Mouse (Mus musculus): ENCODE measurements around the gene Crcp. TPM values are rescaled to one million over a fixed set of nuclear protein-coding genes. Genes with fewer than 3 reads are reported as not detected.

The Crcp gene
- polyA plus RNA-seq, 1 experiment from 2014 or later: 21.0 TPM

DNA sequence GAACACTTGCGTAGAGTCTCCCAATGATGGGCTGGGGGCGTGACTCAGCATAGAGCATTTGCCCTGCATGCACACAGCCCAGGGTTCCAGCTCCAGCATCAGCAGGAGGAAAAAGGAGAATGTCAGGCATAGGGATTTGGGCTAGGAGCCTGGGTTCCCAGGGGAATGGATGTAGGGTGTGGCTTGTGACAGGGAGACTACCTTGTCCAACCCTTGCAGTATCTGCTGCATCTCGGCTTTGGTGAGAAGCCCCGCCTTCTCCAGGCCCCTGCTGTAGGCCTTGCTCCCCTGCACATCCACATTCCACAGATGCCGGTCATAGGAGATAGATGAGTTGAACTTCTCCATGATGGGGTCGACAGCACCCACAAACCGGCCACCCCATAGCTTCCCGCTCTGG is 9.6 kb upstream of the Crcp start:
- Histone ChIP-seq H3K9me3 (replicated peaks; ENCODE audit: control insufficient read depth, low read length) (no peaks in the 10 kb centered on the region), H3K27me3 (ENCODE audit: control insufficient read depth, insufficient read depth, low read length) (no peaks in the 10 kb centered on the region), H3K4me1 (ENCODE audit: control insufficient read depth, insufficient read depth, low read length) (peaks cover 3% of the 10 kb centered on the region), H3K9ac (ENCODE audit: low read depth, low read length) (no peak overlapping the region), H3K27ac (ENCODE audit: low read depth, low read length) (no peak overlapping the region), H3K4me3 (ENCODE audit: low read depth, low read length) (no peak overlapping the region), H3K36me3 (ENCODE audit: control insufficient read depth, insufficient read depth, low read length) (no peaks in the 10 kb centered on the region), H3K4me2 (no peak overlapping the region)
- ATAC-seq (replicated peaks; ENCODE audit: insufficient number of reproducible peaks, low FRiP score, low TSS enrichment): no peak
- 49% methylated on average over 8 of the region's 8 CpGs for WGBS (ENCODE audit: insufficient replicate concordance)

DNA sequence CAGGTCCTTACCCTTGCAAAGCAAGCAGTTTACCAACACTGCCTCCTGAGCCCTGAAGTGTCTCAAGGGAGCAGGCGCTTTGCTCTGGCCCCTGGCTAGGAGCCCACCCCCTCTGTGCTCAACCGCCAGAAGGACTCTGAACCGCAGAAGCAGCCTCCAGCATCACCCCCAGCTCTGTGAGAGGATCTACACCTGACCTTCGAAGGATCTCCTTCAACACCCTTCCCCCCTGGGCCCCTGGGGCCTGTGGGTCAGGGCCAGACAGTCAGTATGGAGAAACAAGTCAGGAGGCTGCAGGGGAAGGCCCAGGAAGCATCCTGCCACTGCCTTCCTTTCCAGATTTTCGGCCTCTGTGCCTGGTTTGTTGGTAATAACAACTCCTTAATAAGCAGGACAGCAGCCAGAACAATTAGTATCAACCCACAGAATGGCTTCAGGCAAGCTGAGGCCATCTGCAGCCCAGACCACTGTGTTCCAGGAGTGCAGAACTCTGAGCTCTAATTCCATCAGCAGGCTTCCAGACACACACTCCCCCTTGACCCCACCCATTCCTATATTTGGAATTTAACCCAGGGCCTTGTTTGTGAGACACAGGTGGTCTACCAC is 7.6 kb upstream of the Crcp start:
- H3K4me1 ChIP-seq (ENCODE audit: control insufficient read depth, insufficient read depth, low read length): peaks cover 3% of the 10 kb centered on the region
- H3K9ac ChIP-seq (ENCODE audit: low read depth, low read length): peak overlapping the region; percentile 39; the same call in 1 of the 2 replicates
- H3K4me3 ChIP-seq (ENCODE audit: low read depth, low read length): no peak overlapping the region
- no peaks in the 10 kb centered on the region for H3K27me3 ChIP-seq (ENCODE audit: control insufficient read depth, insufficient read depth, low read length)
- 53% methylated on average over 5 of the region's 5 CpGs for WGBS (ENCODE audit: insufficient replicate concordance)
- no peak for ATAC-seq (replicated peaks; ENCODE audit: insufficient number of reproducible peaks, low FRiP score, low TSS enrichment)
- no peaks in the 10 kb centered on the region for H3K9me3 ChIP-seq (replicated peaks; ENCODE audit: control insufficient read depth, low read length)
- no peaks in the 10 kb centered on the region for H3K36me3 ChIP-seq (ENCODE audit: control insufficient read depth, insufficient read depth, low read length)
- no peak overlapping the region for H3K4me2 ChIP-seq
- H3K27ac ChIP-seq (ENCODE audit: low read depth, low read length): no peak overlapping the region

DNA sequence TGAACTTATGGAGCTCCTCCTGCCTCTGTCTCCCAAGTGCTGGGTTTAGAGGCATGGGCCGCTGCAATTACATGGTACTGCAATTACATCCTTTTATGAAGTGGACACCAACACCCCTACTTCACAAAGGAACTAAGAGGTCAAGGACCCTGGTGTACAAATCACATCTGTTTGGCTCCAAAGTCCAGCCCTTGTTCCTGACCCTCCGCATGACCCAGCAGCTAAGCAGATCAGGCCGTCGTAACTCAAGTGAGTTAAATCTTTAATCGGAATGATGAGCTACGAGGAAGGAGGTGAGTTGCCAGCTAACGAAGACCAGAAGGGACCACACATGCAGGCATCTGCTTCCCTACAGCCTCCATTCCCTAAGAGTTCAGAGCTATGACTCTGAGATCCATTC is 6.7 kb upstream of the Crcp start:
- WGBS (ENCODE audit: insufficient replicate concordance): 84% methylated on average over 7 of the region's 7 CpGs
- Histone ChIP-seq H3K9me3 (replicated peaks; ENCODE audit: control insufficient read depth, low read length) (no peaks in the 10 kb centered on the region), H3K27me3 (ENCODE audit: control insufficient read depth, insufficient read depth, low read length) (peaks cover under 1% of the 10 kb centered on the region; the same call in 1 of the 2 replicates), H3K4me1 (ENCODE audit: control insufficient read depth, insufficient read depth, low read length) (peaks cover 3% of the 10 kb centered on the region), H3K4me3 (ENCODE audit: low read depth, low read length) (no peak overlapping the region), H3K36me3 (ENCODE audit: control insufficient read depth, insufficient read depth, low read length) (no peaks in the 10 kb centered on the region), H3K27ac (ENCODE audit: low read depth, low read length) (no peak overlapping the region), H3K9ac (ENCODE audit: low read depth, low read length) (no peak overlapping the region), H3K4me2 (no peak overlapping the region)
- no peak for ATAC-seq (replicated peaks; ENCODE audit: insufficient number of reproducible peaks, low FRiP score, low TSS enrichment)

DNA sequence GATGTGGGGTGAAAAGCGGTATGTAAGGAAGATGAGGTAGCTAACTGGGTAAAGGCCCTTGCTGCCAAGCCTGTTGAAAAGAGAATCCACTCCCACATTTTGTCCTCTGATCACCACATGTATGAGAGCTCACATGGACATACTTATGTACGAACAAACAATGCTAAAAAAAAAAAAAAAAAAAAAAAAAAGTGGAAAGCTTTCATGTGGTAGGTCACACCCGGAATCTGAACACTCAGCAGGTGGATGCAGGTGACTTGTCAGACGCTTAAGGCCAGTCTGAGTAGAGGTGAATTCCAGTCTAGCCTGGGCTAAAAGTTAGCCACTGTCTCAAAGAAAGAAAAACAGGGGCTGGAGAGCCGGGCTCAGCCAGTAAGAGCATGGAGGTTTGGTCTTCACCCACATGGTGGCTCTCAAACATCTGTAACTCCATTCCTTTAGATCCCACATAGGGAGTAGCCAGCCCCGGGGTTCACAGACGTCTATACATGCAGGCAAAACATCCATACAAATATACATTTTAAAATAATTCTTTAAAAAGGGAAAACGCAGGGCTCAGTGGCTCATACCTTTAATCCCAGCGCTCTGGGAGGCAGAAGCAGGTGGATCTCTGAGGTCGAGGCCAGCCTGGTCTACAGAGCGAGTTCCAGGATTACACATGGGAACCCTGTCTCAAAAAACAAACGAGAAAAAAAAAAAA is 5.9 kb upstream of the Crcp start:
- Histone ChIP-seq H3K4me2 (peak overlapping the region; percentile 92), H3K9me3 (replicated peaks; ENCODE audit: control insufficient read depth, low read length) (no peaks in the 10 kb centered on the region), H3K9ac (ENCODE audit: low read depth, low read length) (no peak overlapping the region), H3K36me3 (ENCODE audit: control insufficient read depth, insufficient read depth, low read length) (no peaks in the 10 kb centered on the region), H3K4me1 (ENCODE audit: control insufficient read depth, insufficient read depth, low read length) (peaks cover 3% of the 10 kb centered on the region), H3K4me3 (ENCODE audit: low read depth, low read length) (peak overlapping the region; percentile 66; the same call in 1 of the 2 replicates), H3K27ac (ENCODE audit: low read depth, low read length) (no peak overlapping the region), H3K27me3 (ENCODE audit: control insufficient read depth, insufficient read depth, low read length) (peaks cover 3% of the 10 kb centered on the region; the same call in 1 of the 2 replicates)
- no peak for ATAC-seq (replicated peaks; ENCODE audit: insufficient number of reproducible peaks, low FRiP score, low TSS enrichment)
- 42% methylated on average over 12 of the region's 12 CpGs for WGBS (ENCODE audit: insufficient replicate concordance)

DNA sequence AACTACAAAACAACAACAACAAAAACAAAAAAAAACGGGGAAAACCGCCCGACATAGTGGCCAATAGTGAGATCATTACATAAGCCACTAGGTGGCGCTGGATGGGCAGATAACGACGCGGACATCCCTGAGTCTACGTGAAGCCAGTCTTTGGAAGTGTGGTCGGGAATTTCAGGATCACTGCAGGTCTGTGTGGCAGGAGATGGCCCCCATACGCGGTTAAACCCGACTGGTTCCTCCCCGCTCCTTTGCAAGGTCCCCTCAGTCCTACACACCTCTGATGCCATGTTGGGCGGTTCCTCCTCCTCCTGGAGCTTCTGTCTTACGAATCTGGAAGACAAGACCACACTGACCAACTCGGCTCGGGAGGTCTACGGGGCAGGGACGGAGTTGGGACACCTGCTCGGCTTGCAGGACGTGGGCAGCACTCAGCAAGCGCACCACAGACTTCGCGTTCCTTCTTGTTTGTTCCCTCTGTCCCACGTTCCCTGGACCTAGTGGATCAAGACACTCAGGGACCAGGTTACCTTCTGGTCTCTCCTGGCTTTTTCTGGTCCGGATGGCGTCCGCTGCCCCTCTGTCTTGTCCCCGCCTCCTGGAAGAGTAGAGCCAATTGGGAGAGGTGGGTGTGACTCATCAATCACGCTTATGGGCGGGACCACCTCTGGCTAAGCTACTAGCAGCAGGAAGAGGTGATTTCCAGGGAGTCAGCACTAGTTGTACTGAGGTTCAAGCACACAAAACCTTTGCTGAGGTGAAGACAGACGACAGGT is 5.1 kb upstream of the Crcp start:
- no peak overlapping the region; the same call in 1 of the 2 replicates for H3K27ac ChIP-seq (ENCODE audit: low read depth, low read length)
- peak overlapping the region; percentile 73 for H3K9ac ChIP-seq (ENCODE audit: low read depth, low read length)
- WGBS (ENCODE audit: insufficient replicate concordance): 0% methylated on average over 32 of the region's 32 CpGs
- peak overlapping the region; percentile 66 for H3K4me3 ChIP-seq (ENCODE audit: low read depth, low read length)
- peaks cover 3% of the 10 kb centered on the region; the same call in 1 of the 2 replicates for H3K27me3 ChIP-seq (ENCODE audit: control insufficient read depth, insufficient read depth, low read length)
- peak overlapping the region; percentile 92 for H3K4me2 ChIP-seq
- H3K4me1 ChIP-seq (ENCODE audit: control insufficient read depth, insufficient read depth, low read length): peaks cover 3% of the 10 kb centered on the region
- H3K36me3 ChIP-seq (ENCODE audit: control insufficient read depth, insufficient read depth, low read length): no peaks in the 10 kb centered on the region
- H3K9me3 ChIP-seq (replicated peaks; ENCODE audit: control insufficient read depth, low read length): no peaks in the 10 kb centered on the region
- ATAC-seq (replicated peaks; ENCODE audit: insufficient number of reproducible peaks, low FRiP score, low TSS enrichment): peak; percentile 91

DNA sequence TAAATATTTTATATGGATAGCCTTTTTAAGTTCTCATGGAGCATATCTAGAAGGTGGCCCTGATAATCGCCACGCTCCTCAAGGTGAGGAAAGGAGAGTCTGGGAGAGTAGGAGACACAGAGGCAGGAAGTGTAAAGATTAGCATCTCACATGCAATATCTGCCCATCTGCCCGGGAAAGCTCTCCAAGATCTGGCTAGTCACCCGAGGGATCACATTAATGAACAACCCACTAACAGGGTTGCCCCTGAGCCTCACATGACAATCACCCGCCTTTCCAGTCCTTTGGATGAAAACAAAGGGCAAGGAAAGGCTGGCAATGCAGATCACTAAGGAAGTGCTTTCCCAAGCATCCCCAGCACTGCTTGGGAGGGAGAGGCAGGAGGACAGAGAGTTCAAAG is 2.0 kb upstream of the Crcp start:
- no peak overlapping the region for H3K27ac ChIP-seq (ENCODE audit: low read depth, low read length)
- no peak overlapping the region for H3K4me3 ChIP-seq (ENCODE audit: low read depth, low read length)
- no peaks in the 10 kb centered on the region; the same call in 1 of the 2 replicates for H3K4me1 ChIP-seq (ENCODE audit: control insufficient read depth, insufficient read depth, low read length)
- no peak overlapping the region for H3K4me2 ChIP-seq
- no peak overlapping the region for H3K9ac ChIP-seq (ENCODE audit: low read depth, low read length)
- no peaks in the 10 kb centered on the region for H3K9me3 ChIP-seq (replicated peaks; ENCODE audit: control insufficient read depth, low read length)
- no peaks in the 10 kb centered on the region for H3K36me3 ChIP-seq (ENCODE audit: control insufficient read depth, insufficient read depth, low read length)
- no peak for ATAC-seq (replicated peaks; ENCODE audit: insufficient number of reproducible peaks, low FRiP score, low TSS enrichment)
- 68% methylated on average over 5 of the region's 5 CpGs for WGBS (ENCODE audit: insufficient replicate concordance)
- peaks cover 3% of the 10 kb centered on the region; the same call in 1 of the 2 replicates for H3K27me3 ChIP-seq (ENCODE audit: control insufficient read depth, insufficient read depth, low read length)

DNA sequence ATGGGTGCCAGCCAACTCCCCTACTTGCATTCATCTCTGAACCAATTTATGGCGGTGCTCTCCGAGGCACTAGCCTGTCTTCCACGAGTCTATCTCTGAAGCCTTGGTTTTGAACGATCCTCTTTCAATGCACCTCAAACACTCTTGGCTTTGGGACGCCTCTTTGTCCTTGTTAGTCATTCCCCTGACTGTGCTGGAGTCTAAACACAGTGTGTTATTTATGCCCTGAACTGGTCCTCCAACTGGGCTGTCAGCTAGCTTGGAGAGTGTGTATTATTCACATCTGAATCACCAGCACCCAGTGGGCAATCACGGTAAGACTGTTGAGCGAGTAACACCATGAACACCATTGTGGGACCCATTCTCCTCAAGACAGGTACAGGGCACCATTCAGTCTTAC is 1.4 kb upstream of the Crcp start:
- Histone ChIP-seq H3K4me1 (ENCODE audit: control insufficient read depth, insufficient read depth, low read length) (no peaks in the 10 kb centered on the region; the same call in 1 of the 2 replicates), H3K36me3 (ENCODE audit: control insufficient read depth, insufficient read depth, low read length) (no peaks in the 10 kb centered on the region), H3K9ac (ENCODE audit: low read depth, low read length) (no peak overlapping the region), H3K27me3 (ENCODE audit: control insufficient read depth, insufficient read depth, low read length) (peaks cover 3% of the 10 kb centered on the region; the same call in 1 of the 2 replicates), H3K27ac (ENCODE audit: low read depth, low read length) (no peak overlapping the region), H3K4me3 (ENCODE audit: low read depth, low read length) (no peak overlapping the region), H3K4me2 (no peak overlapping the region), H3K9me3 (replicated peaks; ENCODE audit: control insufficient read depth, low read length) (no peaks in the 10 kb centered on the region)
- no peak for ATAC-seq (replicated peaks; ENCODE audit: insufficient number of reproducible peaks, low FRiP score, low TSS enrichment)
- WGBS (ENCODE audit: insufficient replicate concordance): 82% methylated on average over 7 of the region's 7 CpGs

DNA sequence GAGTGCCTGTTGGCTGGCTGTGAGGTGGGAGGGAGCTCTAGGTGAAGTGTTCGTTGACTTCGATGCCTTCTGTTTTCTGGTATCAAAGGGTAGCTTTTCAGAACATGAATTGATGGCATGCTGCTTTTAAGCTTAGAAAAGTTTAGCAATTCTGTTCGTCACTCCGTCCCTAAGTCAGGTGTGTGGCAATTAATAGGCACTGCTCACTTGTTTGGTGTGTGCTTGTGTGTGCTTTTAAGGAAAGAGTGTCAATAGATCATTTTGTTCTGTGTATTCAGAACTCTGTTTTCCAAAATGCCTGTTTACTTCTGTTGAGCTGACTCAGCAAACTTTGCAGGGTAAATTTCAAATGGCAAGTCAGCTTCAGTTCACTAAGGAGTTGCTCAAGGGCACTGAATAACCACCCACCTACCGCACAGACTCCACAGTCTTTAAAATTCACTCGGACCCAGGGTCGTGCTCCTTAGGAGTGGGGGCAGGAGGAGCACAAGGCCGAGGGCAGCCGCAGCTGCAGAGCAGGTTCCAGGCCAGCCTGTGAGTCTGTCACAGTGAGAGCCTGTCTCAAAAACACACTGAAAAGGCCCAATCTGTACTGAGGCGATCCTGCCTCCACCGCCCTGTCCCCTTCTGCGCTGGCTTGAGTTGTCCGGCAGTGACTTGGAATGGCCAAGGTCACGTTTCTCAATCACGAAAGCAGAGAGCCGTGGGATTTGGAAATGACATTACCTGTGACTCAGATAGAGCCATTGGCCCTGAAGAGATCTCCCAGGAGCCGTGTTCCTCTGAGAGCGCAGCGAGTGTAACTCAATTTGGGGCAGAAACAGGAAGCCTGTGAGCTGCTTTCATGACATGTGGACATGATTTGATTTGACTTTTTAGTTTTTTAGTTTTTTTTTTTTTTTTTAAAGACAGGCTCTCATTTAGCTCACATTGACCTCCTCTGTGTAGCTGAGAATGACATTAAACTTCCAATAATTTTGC is 2.6 kb downstream of the Crcp start:
- H3K9ac ChIP-seq (ENCODE audit: low read depth, low read length): no peak overlapping the region

More for the DNA sequence above, 2.6 kb downstream of the Crcp start:
- no peaks in the 10 kb centered on the region for H3K9me3 ChIP-seq (replicated peaks; ENCODE audit: control insufficient read depth, low read length)
- peaks cover 3% of the 10 kb centered on the region; the same call in 1 of the 2 replicates for H3K27me3 ChIP-seq (ENCODE audit: control insufficient read depth, insufficient read depth, low read length)
- H3K4me3 ChIP-seq (ENCODE audit: low read depth, low read length): no peak overlapping the region
- no peak overlapping the region for H3K4me2 ChIP-seq
- WGBS (ENCODE audit: insufficient replicate concordance): 92% methylated on average over 19 of the region's 19 CpGs
- ATAC-seq (replicated peaks; ENCODE audit: insufficient number of reproducible peaks, low FRiP score, low TSS enrichment): no peak
- no peaks in the 10 kb centered on the region for H3K36me3 ChIP-seq (ENCODE audit: control insufficient read depth, insufficient read depth, low read length)
- no peak overlapping the region for H3K27ac ChIP-seq (ENCODE audit: low read depth, low read length)
- no peaks in the 10 kb centered on the region; the same call in 1 of the 2 replicates for H3K4me1 ChIP-seq (ENCODE audit: control insufficient read depth, insufficient read depth, low read length)
